Mouse (Mus musculus) frontal cortex, postnatal 36 days (tissue): Measurements from ENCODE around the gene Samd13.
A peak's percentile ranks its signal among the peaks of the same experiment; 100 is the strongest.

Source experiments
- DNase-seq, 2 experiments: peaks; one replicate each; pipeline ENCODE4 v3.0.0; 2022; ENCODE audit warnings: low spot score in 2 of 2

The Samd13 gene

DNA sequence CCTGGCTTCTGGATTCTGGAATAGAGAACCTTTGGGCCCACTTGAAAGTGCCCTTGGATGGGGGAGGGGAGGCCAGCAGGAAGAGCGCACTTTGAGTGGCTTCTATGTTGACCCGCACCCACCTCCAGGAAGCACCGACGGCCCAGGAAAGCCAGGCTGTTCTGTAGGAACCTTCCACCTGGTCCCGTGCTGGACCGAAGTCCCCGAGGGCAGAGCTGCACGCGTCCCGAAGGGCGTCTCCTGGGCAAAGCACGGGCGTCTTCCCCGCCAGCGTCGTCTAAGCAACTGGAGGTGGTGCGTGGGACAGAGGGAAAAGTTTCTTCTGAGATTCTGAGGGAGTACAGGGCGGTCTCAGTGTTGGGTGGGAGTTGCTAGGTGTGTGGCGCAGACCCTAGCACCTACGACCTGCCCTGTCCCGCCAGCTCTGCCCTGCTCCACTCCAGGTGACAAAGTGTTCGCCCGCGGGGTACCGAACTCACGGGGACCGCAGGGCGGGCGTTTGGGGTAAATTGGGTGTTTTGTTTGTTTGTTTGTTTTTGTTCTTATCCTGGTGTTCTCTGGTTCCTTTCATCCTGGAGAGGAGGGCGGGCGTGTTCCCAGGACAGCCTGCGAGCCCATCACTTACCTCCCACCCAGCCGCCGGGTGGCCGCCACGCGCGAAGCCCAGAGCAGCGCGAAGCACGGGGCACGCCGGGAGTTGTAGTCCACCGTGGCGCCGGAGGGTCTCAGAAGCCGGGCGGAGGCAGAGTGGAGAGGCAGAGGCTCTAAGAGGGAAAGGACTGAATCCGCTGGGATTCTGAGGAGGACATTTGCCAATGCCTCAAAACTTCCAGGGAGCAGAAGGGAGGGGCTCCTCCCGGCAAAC lies at the start of gene Samd13:
TSS of gene Samd13 (minus strand) at position 782 of the 865 bp plus-strand sequence.
- peak in 1 of 2 experiments; percentile 33 for DNase-seq

DNA sequence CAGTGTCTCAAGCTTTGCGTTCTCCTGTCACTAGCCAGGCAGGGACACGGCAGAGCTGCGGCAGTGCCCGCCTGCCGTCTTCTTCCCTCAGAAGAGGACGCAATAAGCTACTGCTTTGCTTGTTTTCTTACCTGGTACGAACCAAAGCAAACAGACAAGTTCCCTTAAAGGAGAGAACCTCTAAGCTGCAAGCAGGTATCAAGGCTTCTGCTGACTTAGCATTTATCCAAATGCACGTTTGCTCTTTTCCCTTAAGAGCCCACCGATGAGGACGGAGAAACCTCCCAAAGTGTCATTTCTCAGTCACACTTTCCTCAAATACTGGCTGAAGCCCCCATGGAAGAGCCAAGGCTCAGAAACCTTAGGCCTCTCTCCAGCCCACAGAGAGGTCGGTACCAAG lies 46.1 kb upstream of the Samd13 start:
- DNase-seq, result no peak

DNA sequence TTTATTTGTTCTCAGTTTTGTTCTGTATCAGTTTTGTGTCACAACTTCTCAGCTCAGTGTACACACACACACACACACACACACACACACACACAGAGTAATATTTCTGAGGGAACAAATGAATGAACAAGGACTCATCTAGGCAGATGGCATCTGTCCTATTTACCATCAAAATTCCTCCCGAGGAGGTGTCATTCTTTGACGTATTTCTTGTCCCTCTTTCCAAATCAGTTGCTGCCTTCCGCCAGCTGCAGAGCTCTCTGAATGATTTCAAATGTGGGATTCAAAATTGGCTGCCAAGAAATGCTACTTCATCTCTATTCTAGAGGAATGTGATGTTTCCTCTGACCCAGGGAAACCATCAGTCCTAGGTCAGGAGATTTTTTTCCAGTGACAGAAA lies 37.6 kb upstream of the Samd13 start:
- peak in 1 of 2 experiments; percentile 53 for DNase-seq

DNA sequence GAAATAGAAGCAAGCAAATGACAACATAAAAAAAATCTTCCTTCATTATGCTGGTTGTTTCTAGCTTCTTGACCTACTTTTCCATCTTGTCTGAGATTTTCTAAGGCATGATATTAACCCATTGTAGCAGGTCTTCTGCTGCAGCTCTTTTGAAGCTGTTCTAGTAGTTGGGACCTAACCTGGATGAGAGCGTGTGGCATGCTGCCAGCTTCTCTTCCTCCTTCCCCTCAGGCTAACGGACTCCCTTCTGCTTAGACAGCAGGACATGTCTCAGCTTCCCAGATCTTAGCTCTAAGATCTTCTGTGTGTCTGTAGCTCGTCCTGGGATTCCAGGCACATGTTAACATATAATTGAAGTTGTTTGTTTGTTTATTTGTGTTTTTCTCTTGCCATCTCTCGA lies 34.3 kb upstream of the Samd13 start:
- no peak for DNase-seq

DNA sequence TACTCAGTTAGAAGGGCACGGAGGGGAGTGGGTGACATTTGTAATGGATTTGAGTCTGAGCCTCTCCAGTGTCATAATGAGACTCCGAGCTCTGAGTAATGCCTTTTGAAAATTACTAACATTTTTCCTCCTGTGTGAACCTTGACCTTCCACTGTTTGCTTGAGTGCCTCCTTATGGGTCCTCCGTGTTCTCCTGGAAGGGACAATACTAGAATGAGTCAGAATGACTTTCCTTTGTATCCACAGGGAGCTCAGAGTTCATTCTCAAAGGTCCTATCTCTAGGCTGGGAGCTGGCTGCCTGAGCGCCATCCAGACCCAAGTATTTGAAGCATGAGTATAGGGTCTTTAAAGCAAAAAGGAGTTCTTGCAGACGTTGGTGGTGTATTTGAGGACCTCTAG lies 32.9 kb upstream of the Samd13 start:
- DNase-seq, result no peak

DNA sequence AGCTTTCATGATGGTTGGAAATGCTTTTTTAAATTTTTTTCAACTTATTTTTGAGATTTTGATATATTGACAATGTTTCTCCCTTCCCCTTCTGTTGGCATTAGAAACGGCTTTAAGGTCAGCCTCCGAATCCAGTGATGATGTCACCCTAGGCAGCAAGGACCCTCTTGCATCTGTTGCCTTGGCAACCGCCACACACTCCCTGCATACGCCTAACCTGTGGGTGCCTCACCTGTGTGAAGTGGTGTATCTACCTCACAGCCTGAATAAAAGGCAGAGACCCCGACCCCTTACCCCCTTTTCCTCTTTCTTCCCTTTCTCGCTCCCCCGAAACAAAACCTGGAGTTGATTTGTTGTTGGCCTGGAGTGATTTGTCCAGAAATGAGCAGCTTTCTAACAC lies 26.9 kb upstream of the Samd13 start:
- DNase-seq, result no peak

DNA sequence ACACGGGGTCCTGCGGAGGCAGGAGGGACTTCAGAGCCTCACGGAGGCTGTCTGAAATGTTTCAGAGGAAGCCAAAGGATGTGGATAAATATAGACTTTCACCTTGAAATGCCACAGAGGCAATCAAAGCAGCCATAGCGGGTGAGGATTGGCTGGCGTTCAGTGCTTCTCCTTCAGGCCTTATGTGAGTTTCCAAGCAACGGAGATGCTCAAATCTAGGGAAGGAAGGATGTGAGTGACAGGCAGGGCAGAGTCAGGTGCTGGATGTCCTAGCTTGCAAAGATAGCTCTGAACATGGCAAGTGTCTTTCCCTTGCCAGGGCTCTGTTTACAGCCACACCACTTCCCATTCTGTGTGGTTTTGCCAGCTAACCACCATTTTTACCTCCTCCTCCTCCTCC lies 26.2 kb upstream of the Samd13 start:
- DNase-seq, result peak in 1 of 2 experiments; percentile 63

DNA sequence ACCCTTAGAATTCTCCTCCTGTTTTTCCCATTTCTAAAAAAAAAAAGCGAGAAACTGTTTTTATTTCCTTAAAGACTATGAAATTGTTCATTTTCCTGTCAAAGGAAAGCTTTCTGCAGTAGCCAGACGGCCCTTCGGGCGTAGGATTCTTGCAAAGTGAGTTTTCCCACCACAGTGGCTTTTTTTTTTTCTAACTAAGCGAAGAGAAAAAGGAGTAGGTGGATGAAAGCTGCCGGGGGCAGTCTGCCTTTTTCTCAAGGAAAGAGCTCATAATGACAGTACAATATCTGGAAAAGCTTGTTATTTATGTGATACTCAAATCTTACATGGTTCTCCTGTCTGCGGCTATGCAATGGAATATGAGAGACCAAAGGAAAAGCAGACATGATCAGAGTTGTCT lies 25.7 kb upstream of the Samd13 start:
- DNase-seq, result peak in 1 of 2 experiments; percentile 54

DNA sequence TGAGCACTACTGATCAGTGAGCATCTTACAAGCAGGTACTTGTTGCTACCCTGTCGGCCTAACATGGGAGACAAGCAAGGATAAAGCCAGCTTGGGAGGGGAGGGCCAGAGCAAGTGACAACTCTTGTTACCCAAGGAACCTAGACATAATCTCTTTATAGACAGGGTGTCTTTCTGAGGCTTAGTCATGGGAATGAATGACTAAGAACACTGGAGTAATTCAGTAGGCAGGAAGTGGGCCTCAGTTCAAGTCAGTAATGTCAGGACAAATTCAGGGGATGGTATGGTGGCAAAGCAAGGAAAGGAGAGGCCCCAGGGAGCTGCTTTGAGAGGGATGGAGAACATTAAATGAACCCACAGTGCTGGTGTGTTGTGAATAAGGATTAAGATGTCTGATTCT lies 23.7 kb upstream of the Samd13 start:
- DNase-seq, result no peak

DNA sequence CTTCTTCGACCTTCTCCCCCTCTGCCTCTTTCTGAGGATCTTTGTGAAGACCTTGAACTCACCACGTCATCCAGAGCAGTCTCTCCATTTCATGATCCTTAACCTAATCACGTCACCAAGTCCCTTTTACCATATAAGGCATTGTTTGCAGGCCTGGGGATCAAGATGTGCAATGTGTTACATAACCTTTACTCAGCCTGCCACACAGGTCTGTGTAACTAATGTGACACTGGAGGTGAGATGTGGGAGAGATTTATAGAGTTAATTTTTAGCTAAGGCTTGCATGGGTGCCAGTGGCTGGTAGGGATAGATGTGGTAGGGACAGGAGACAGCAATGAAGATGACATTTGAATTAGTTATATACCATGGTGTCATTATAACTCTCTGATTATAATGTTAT lies 23.0 kb upstream of the Samd13 start:
- no peak for DNase-seq

DNA sequence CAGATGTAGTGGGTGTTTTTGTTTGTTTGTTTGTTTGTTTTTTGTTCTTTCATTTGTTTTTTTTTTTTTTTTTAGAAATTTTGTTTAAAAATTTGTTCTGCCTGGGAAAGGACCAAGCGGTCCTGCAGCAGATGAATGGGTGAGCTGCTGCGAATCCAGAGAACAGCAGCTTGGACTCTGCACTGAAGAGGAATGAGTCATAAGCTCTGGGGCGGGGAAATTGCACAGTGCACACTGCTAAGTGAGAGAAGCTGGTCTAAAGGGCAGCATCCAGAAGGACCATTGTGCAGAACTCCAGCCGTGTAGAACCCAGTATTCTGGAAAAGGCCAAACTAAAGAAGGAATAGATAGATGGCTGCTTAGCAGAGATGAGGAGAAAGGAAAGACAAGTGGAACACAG lies 18.7 kb upstream of the Samd13 start:
- no peak for DNase-seq

DNA sequence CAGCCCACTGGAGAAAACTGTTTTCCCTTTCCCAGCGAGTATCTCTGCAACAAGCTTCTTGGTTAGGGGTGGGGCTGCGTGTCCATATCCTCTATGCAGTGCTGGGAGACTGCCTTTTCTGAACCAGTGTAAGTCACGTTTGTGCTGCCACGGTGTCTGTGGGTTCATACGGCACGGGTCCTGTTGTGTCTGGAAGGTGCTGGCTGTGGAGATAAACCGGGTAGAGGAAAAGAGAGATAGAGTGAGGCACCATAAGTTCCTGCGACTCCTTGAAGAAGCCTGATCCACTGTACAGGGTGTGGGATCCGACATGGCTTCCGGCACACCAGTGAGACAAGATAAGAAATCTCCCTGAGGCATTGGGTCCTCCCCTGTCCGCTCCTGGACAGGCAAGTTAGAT lies 14.7 kb upstream of the Samd13 start:
- no peak for DNase-seq

DNA sequence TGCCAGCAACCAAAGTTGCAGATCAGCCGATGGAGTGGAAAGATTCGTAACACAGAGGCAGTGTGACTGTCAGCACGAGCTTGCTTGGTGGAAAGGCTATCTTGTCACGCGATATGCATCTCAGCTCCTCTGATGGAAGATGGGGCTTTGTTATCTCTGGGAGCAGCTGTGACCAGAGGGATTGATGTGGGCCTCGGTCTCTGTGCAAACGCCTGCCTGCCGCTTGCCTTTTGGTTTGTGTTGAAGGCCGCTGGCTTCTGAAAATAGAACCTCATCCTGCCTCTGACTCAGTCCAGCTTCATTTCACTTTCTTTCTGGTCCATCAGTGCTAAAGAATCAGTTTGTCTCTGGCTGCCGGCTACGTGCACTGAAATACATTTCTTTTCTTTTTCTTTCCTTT lies 13.6 kb upstream of the Samd13 start:
- DNase-seq, result no peak

DNA sequence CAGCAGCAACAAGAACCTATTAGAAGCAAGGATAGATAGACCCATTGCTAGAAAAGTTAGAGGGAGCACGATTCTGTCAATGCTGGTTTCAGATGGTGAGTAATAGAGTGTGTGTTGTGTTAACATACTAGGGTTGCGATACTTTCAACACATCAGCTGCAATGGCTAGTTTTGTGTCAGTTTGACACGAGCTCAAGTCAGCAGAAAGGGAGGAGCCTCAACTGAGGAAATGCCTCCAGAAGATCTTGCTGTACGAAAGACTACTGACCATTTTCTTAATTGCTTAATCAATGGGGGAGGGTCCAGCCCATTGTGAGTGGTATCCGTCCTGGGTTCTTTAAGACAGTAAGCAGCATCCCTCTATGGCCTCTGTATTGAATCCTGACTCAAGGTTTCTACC lies 7.2 kb upstream of the Samd13 start:
- DNase-seq, result no peak

DNA sequence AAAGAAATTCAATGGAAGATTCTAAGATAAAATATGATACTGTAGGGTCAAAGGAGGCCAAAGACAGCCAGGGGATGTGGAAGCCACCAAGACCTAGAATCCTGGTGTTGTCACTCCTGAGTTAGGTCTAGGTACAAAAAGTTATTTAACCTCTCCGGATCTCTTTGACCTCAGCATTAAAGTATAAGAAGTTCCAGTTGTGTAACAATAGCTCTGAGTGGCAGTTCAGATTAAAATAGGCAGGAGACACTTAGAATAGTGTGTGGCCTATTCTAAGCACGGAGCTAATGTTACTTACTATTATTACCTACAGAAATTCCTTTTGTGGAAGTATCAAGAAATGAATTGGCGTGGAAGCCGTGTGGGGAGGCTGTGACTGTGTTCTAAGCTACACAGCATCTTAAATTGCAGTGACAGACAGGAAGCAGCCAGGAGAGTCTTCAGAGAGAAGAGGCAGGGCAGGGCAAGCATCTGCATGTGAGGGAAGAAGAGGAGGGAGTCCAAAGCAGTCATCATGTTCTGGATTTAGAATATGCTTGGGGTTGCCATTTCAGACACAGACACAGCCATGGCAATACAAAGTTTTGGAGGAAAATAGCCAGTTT lies 1.8 kb upstream of the Samd13 start:
- DNase-seq, result peak in 1 of 2 experiments; percentile 44

DNA sequence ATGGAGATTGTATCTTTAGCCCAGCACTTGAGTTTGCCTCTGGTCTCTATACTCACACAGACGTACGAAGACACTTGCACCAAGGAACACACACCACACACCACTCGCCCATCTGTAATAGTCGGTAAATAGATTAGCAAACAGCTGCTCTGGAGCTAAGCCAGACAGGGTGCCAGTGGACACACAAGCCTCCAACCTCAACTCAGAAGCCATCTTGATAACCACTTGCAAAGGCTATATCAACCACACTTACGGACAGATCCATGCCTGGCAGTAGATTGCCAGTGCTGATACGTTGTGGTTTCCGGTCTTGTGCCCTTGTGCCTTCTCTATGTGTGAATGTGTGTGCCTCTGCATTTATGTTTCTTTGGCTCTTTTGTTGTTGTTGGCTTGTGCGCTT lies 1.0 kb upstream of the Samd13 start:
- no peak for DNase-seq

DNA sequence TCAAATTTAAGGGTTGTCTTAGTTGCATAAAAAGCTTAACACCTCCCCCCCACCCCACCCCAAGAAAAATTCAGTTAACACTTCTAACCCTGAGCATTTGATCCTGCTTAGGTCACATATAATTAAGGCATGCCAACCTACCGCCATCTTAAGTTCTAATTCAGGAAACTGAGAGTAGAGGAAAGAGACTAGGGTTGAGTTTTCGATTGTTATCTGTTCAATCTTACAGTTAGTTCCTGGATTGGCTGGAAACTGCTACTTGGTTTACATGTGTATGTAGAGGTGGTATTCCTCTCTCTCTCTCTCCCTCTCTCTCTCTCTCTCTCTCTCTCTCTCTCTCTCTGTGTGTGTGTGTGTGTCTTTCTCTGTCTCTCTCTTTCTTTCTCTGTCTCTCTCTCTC lies 2.3 kb downstream of the Samd13 start:
- DNase-seq, result no peak

DNA sequence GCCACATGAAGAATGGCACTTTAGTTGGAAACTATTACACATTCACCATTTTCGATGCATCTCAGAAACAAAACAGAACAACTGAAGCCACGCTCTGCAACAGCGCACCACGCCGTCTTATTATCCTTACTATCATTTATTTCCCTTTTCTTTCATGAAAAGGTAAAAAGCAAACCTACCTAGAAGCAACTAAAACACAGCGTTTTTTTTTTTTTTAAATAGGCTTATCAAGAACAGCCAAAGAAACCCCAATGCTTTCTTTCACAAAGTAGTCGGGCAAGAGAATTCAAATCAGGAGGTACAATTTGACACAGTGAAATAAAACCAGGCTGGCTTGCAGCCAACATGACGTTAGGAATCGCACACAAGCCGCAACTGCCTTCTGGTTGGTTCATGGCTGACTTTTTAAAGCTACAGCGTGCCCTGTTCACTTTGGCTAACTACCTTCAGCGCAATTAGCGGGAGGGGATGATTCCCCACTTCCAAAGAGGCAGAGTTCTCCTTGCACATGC lies 3.2 kb downstream of the Samd13 start:
- peak; percentile 60 to 80 for DNase-seq

DNA sequence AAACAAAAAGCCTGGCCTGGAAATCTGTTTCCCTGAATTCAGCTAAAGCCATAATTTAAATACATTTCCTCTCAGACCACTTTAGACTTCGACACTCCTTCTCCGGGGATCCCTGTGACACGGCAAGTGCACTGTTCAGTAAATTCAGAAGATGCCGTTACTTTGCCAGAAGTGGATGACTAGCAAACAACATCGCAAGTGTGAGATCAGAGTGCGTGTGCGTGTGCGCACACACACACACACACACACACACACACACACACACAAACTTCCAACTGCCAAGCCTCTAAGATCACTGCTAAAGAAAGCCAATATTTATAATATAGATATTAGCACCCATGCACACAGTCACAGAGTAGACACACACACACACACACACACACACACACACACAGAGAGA lies 3.7 kb downstream of the Samd13 start:
- DNase-seq, result no peak

DNA sequence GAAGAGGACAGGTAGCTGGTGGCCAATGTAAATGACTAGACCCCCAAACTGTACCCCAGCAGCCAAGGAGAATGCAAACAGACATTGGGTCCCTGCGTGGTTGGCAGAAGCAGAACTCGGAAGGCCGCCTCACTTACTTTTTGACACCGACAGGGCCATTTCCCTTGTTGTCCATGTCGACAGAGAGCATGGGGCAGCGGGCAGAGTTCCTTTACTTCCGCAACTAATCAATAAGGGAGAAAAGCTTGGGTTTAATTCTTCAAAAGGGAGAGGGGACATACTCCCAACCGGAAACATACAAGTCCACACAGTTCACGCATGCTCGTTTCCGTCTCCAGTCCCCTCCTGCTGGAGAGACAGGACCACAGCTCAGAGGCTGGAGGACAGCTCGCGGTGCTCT lies 4.8 kb downstream of the Samd13 start:
- no peak for DNase-seq

DNA sequence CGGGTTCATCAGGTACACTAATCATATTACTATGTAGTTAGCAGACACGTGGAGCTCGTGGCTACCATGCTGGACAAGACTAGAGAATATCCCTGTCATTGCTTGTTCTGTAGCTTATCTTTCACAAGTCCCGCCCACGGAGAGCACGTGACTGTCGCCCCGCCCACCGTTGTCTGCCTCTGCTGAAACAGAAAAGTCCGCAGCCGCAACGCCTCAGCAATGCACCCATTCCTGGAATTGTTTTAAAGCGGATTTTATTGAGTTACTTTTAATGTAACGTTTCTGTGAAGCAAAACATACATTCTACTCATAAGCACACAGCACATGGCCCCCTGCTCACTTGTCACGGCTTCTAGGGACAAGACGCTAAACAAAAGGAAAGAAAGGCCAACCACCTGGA lies 5.7 kb downstream of the Samd13 start:
- DNase-seq, result no peak

DNA sequence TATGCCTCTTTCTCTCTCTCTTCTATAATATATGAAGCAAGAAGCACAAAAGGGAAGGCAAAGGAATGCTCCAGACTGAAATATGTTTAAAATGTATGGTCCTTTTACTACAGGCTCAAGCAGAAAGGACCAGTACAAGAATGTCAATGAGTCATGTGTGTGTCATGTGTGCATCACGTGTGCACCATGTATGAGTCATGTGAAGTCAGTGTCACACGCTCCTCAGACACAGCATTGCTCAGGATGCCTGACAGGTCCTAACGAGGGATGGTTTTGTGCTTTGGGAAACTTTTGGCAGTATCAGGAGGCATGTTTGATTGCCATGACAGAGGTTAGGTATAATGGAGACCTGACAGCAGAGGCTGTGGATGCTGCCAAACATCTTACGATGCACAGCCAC lies 9.2 kb downstream of the Samd13 start:
- DNase-seq, result no peak

DNA sequence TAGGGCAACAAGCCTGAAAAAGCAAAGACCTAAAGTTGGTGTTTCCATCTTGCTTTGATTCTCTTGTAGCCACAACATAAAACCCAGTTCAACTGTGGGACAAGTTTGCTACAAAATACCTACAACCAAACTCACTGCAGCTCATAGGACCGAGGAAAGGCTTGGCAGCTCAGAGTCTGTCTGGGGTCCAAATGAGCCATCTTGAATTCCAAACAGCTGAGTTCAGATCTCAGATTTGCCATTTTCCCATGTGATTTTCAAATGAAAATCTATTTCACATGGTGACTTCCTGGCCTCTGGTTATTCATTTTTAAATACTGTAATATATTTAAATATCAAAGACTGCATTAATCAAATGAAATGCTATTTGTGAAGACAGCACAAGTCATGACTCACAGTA lies 10.3 kb downstream of the Samd13 start:
- no peak for DNase-seq
